Mouse (Mus musculus): ENCODE measurements around the gene Eps15l1. TPM values are rescaled to one million over a fixed set of nuclear protein-coding genes. Genes with fewer than 3 reads are reported as not detected.
A peak's percentile ranks its signal among the peaks of the same experiment; 100 is the strongest.

The Eps15l1 gene
- polyA plus RNA-seq, 1 experiment from 2014 or later: 47.4 TPM

DNA sequence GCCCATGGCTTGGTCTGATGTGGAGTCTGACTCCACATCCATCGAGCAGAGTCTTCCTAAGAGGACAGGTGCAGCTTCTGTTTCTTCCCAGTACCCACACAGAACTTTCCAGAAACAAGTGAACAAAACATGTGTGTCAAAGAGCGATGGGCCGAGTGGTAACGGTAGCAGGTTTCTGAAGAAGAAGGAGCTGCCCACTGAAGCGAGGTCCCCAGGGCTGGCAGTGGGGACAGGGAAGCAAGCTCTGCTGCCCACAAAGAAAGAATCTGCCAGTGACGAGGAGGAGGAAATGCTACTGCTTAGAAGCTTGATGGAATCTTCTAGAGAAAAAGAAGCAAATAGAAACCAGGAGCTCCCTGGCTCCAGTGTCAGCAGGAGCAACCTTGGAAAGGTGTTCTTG, 23.8 kb upstream of the Eps15l1 start:
- Histone ChIP-seq H3K4me1 (replicated peaks) (no peaks in the 10 kb centered on the region), H3K36me3 (peaks cover 31% of the 10 kb centered on the region), H3K4me2 (no peak overlapping the region), H3K27me3 (replicated peaks) (no peaks in the 10 kb centered on the region), H3K9me3 (replicated peaks) (no peaks in the 10 kb centered on the region), H3K4me3 (no peak overlapping the region), H3K27ac (ENCODE audit: poor library complexity, severe bottlenecking) (no peak overlapping the region), H3K9ac (no peak overlapping the region)
- no peak for ATAC-seq (ENCODE audit: insufficient number of reproducible peaks, low FRiP score)
- WGBS: 93% methylated on average over 6 of the region's 6 CpGs

DNA sequence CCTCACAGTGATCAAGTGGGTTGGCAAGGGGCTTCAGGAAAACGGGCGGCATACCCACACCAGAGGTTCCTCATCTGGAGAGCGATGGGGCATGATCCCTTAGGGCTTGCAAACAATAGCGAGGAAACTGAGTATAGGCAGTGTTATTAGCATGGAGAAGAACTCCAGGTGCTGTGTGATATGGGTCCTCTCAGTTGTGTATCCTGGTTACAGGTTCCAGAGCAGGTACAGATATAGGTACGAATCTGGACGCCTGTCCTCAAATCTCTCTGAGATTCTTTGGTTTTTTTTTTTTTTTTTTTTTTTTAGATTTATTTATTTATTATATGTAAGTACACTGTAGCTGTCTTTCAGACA, 22.7 kb upstream of the Eps15l1 start:
- H3K27ac ChIP-seq (ENCODE audit: poor library complexity, severe bottlenecking): no peak overlapping the region; the same call in 1 of the 2 replicates
- WGBS: 42% methylated on average over 6 of the region's 6 CpGs
- H3K9me3 ChIP-seq (replicated peaks): no peaks in the 10 kb centered on the region
- peak overlapping the region; percentile 75 for H3K9ac ChIP-seq
- ATAC-seq (ENCODE audit: insufficient number of reproducible peaks, low FRiP score): peak; percentile 30
- H3K36me3 ChIP-seq: peaks cover 20% of the 10 kb centered on the region
- no peaks in the 10 kb centered on the region for H3K4me1 ChIP-seq (replicated peaks)
- H3K27me3 ChIP-seq (replicated peaks): no peaks in the 10 kb centered on the region
- H3K4me2 ChIP-seq: peak overlapping the region; percentile 70
- H3K4me3 ChIP-seq: peak overlapping the region; percentile 54

- peak within 1 kb of the TSS; percentile 75 for H3K9ac ChIP-seq
- H3K4me2 ChIP-seq: peak within 1 kb of the TSS; percentile 70
- WGBS: 6% methylated on average over 34 of the region's 34 CpGs
- no peaks in the 10 kb centered on the region for H3K9me3 ChIP-seq (replicated peaks)
- H3K4me3 ChIP-seq: peak within 1 kb of the TSS; percentile 54
- peak; percentile 100 for ATAC-seq (ENCODE audit: insufficient number of reproducible peaks, low FRiP score)
- H3K27ac ChIP-seq (ENCODE audit: poor library complexity, severe bottlenecking): no peak within 1 kb of the TSS; the same call in 1 of the 2 replicates
- H3K4me1 ChIP-seq (replicated peaks): no peaks in the 10 kb centered on the region
- H3K27me3 ChIP-seq (replicated peaks): no peaks in the 10 kb centered on the region
- H3K36me3 ChIP-seq: peaks cover 17% of the 10 kb centered on the region
These were observed 22.2 kb upstream of the Eps15l1 start, which contains the start of the genes Calr3 and 1700030K09Rik for GRCm38 (mm10) chr8:72443338-72443993. TSS of gene Calr3 (minus strand) at chr8:72443870. TSS of gene 1700030K09Rik (plus strand) at chr8:72443880.

DNA sequence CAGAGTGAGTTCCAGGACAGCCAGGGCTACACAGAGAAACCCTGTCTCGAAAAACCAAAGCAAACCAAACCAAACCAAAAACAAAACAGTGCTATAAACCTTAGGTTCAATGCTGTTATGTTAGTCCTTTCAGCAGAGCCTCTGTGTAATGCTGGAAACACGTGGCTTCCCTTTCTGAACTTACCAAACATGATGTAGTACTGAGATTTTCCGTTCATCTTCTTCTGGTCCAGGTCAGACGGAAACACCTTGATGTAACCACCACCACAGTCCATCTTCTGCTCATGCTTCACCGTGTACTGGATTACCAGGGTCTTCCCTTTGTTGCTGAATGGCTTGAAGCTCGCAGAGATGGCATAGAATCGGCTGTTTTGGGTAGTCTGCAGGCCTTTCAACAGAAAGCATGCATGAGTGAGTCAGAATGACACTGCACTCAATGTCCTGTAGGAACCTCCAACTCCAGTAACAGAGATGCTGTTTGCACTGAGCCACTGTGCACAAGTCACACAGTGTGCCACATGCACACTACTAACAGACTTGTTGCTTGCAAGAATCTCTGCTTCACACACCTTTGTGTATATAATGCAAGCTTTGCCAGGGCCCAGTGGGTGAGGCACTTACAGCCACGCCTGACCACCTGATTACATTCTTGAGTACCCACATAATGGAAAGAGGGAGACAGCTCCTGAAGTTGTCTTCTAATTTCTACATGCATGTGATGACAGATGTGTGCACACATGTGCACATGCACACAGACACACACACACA, 17.2 kb upstream of the Eps15l1 start:
- Histone ChIP-seq H3K4me1 (replicated peaks) (peaks cover 9% of the 10 kb centered on the region), H3K36me3 (no peaks in the 10 kb centered on the region), H3K27me3 (replicated peaks) (no peaks in the 10 kb centered on the region), H3K9ac (no peak overlapping the region), H3K4me3 (no peak overlapping the region), H3K27ac (ENCODE audit: poor library complexity, severe bottlenecking) (no peak overlapping the region), H3K4me2 (no peak overlapping the region), H3K9me3 (replicated peaks) (no peaks in the 10 kb centered on the region)
- no peak for ATAC-seq (ENCODE audit: insufficient number of reproducible peaks, low FRiP score)
- 71% methylated on average over 8 of the region's 8 CpGs for WGBS

DNA sequence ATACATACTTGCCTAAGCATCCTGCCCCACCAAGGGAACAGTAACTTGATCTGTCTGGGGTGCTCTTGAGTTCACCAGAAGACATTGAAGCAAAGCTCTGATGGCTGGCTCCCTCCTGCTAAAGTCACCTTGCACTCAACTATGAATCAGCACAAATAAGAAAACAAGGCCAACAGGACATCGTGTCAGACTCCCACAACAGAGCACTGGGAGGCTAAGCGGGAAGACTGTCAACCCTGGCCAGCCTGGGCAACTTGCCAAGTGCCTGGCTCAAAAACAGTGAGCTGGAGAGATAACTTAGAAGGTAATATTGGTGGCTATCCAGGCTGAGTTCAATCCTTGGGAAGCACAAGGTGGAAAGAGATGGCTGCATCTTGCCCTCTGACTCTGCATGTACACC, 13.7 kb upstream of the Eps15l1 start:
- no peak overlapping the region for H3K9ac ChIP-seq
- no peaks in the 10 kb centered on the region for H3K36me3 ChIP-seq
- peak overlapping the region; percentile 1; the same call in 1 of the 2 replicates for H3K27ac ChIP-seq (ENCODE audit: poor library complexity, severe bottlenecking)
- H3K9me3 ChIP-seq (replicated peaks): no peaks in the 10 kb centered on the region
- H3K4me3 ChIP-seq: no peak overlapping the region
- no peak overlapping the region for H3K4me2 ChIP-seq
- peak; percentile 74; the same call in 1 of the 2 replicates for ATAC-seq (ENCODE audit: insufficient number of reproducible peaks, low FRiP score)
- H3K27me3 ChIP-seq (replicated peaks): no peaks in the 10 kb centered on the region
- H3K4me1 ChIP-seq (replicated peaks): peaks cover 9% of the 10 kb centered on the region
- 12% methylated on average over 2 of the region's 2 CpGs for WGBS

DNA sequence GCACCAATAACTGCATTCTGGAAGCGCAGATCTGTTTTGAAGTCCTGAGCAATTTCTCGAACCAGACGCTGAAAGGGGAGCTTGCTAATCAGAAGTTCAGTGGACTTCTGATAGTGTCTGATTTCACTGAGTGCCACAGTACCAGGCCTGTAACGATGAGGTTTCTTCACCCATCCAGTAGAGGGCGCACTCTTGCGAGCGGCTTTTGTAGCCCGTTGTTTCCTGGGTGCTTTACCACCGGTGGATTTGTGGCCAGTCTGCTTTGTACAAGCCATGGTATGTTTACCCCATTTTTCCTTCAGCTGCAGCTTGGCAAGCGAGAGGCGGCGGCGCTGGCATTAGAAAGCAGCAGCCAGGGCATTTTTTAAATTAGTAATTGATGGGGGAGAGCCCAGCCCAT, 8.4 kb upstream of the Eps15l1 start:
- 51% methylated on average over 13 of the region's 13 CpGs for WGBS
- H3K27me3 ChIP-seq (replicated peaks): no peaks in the 10 kb centered on the region
- no peak overlapping the region for H3K27ac ChIP-seq (ENCODE audit: poor library complexity, severe bottlenecking)
- H3K9me3 ChIP-seq (replicated peaks): no peaks in the 10 kb centered on the region
- H3K4me2 ChIP-seq: no peak overlapping the region
- no peaks in the 10 kb centered on the region for H3K36me3 ChIP-seq
- no peak for ATAC-seq (ENCODE audit: insufficient number of reproducible peaks, low FRiP score)
- peaks cover 3% of the 10 kb centered on the region; the same call in 1 of the 2 replicates for H3K4me1 ChIP-seq (replicated peaks)
- H3K4me3 ChIP-seq: no peak overlapping the region
- H3K9ac ChIP-seq: no peak overlapping the region

GRCm38 (mm10) chr8:72422926-72423325, 1.7 kb upstream of the Eps15l1 start:
- H3K27me3 ChIP-seq (replicated peaks): no peaks in the 10 kb centered on the region
- no peaks in the 10 kb centered on the region for H3K36me3 ChIP-seq
- no peak overlapping the region for H3K9ac ChIP-seq
- no peak overlapping the region for H3K27ac ChIP-seq (ENCODE audit: poor library complexity, severe bottlenecking)
- no peaks in the 10 kb centered on the region for H3K9me3 ChIP-seq (replicated peaks)
- H3K4me3 ChIP-seq: no peak overlapping the region
- whole genome bisulfite sequencing: 70% methylated on average over 1 of the region's 1 CpGs
- H3K4me1 ChIP-seq (replicated peaks): peaks cover 29% of the 10 kb centered on the region
- ATAC-seq (ENCODE audit: insufficient number of reproducible peaks, low FRiP score): no peak
- H3K4me2 ChIP-seq: no peak overlapping the region

DNA sequence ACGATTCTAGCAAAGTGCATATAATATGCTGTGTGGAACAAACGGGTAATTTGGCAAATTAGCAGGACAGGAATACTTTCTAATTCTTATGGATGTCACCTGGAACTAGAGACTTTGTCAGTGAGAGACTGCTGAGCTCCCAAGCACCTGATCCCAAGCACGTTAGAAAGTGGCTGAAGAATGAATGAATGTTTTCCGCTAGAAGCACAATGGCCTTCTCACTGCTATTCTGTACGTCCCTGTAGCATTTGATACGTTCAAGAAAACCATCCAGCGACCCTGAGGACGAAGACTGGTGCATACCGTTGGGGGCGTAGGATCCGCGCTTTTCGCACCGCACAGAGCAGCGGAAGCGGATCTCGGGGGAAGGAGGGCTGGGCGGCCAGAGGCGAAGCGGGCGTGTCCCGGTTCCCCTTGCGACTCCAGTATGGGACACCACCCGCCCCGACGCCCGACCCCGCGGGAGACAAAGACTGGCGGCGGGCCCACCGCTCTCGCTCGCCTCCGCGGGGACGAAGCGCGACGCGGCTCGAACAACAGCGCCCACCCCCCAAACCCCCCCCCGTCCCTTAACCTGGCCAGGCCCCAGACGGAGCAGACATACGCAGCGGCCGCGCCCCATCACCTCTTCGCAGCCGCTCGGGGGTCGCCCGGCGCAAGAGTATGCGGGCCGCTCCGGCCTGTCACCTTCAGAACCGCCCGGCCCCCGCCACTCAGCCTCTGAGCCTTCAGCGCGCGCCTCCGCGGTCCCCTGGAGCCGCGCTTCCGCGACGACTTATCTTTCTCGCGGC, 494 bp downstream of the Eps15l1 start:
- ATAC-seq (ENCODE audit: insufficient number of reproducible peaks, low FRiP score): peak; percentile 56
- peaks cover 50% of the 10 kb centered on the region for H3K4me1 ChIP-seq (replicated peaks)
- no peaks in the 10 kb centered on the region for H3K36me3 ChIP-seq
- H3K4me3 ChIP-seq: peak overlapping the region; percentile 91
- WGBS: 2% methylated on average over 72 of the region's 73 CpGs
- H3K9ac ChIP-seq: peak overlapping the region; percentile 90
- H3K27ac ChIP-seq (ENCODE audit: poor library complexity, severe bottlenecking): peak overlapping the region; percentile 91
- peak overlapping the region; percentile 83 for H3K4me2 ChIP-seq
- no peaks in the 10 kb centered on the region for H3K27me3 ChIP-seq (replicated peaks)
- no peaks in the 10 kb centered on the region for H3K9me3 ChIP-seq (replicated peaks)

DNA sequence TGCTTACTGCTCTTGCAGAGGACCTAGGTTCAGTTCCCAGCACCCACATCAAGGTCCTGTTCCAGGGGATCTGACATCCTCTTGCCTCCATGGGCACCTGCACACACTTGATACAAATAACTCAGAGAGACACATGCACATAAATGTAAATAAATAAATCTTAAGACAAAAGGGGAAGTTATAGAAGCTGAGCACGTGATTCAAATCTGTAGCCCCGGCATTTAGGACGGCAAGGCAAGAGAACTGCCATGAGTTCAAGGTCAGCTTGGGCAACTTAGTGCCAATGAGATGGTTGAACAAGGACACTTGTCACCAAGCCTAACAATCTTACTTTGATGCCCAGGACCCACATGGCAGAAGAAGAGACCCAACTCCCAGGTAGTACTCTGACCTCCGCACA, 3.2 kb downstream of the Eps15l1 start:
- Histone ChIP-seq H3K4me1 (replicated peaks) (peaks cover 77% of the 10 kb centered on the region), H3K27ac (ENCODE audit: poor library complexity, severe bottlenecking) (no peak overlapping the region), H3K9me3 (replicated peaks) (no peaks in the 10 kb centered on the region), H3K4me2 (no peak overlapping the region), H3K4me3 (no peak overlapping the region), H3K9ac (no peak overlapping the region), H3K36me3 (peaks cover 3% of the 10 kb centered on the region; the same call in 1 of the 2 replicates), H3K27me3 (replicated peaks) (no peaks in the 10 kb centered on the region)
- 93% methylated on average over 4 of the region's 4 CpGs for whole genome bisulfite sequencing
- ATAC-seq (ENCODE audit: insufficient number of reproducible peaks, low FRiP score): no peak

GRCm38 (mm10) chr8:72415252-72415651, 6.0 kb downstream of the Eps15l1 start:
- Histone ChIP-seq H3K36me3 (peaks cover 9% of the 10 kb centered on the region), H3K9ac (no peak overlapping the region), H3K27ac (ENCODE audit: poor library complexity, severe bottlenecking) (no peak overlapping the region), H3K4me1 (replicated peaks) (peaks cover 93% of the 10 kb centered on the region), H3K9me3 (replicated peaks) (no peaks in the 10 kb centered on the region), H3K4me3 (no peak overlapping the region), H3K4me2 (peak overlapping the region; percentile 4; the same call in 1 of the 2 replicates), H3K27me3 (replicated peaks) (no peaks in the 10 kb centered on the region)
- 38% methylated on average over 2 of the region's 2 CpGs for WGBS
- no peak for ATAC-seq (ENCODE audit: insufficient number of reproducible peaks, low FRiP score)

DNA sequence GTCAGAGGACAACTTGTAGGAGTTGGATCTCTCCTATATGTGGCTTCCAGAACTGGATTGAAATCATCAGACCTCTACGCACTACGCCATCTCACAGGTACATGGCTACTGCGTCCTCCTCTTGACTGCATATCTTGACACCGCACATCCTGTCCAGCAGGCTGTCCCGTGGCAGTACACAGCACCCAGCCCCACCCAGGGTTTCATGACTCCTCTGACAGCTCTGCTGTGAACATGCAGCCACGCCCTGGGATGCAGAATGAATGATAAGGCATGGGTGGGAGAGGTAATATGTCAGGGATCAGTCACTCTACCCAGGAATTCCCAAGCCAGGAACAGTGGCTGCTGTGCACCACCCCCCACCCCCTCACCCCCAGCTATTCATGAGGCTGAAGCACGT, 7.4 kb downstream of the Eps15l1 start:
- Histone ChIP-seq H3K4me2 (no peak overlapping the region; the same call in 1 of the 2 replicates), H3K9ac (no peak overlapping the region), H3K27ac (ENCODE audit: poor library complexity, severe bottlenecking) (peak overlapping the region; percentile 15; the same call in 1 of the 2 replicates), H3K4me1 (replicated peaks) (peaks cover 89% of the 10 kb centered on the region), H3K4me3 (no peak overlapping the region), H3K36me3 (peaks cover 9% of the 10 kb centered on the region), H3K27me3 (replicated peaks) (no peaks in the 10 kb centered on the region), H3K9me3 (replicated peaks) (no peaks in the 10 kb centered on the region)
- WGBS: 57% methylated on average over 7 of the region's 7 CpGs
- ATAC-seq (ENCODE audit: insufficient number of reproducible peaks, low FRiP score): peak; percentile 88
